Mouse (Mus musculus) urinary bladder, postnatal 36 days (tissue): ENCODE results near the gene Aamp.
"Not testable (repeated sequence)": the region's sequence is repeated elsewhere in the genome, so short reads cannot be mapped to it uniquely, and the experiment has no call there.

Source experiments
- DNase-seq, 2 experiments: peaks; one replicate each; pipeline ENCODE4 v3.0.0; 2022; ENCODE audit warnings: low spot score in 2 of 2, mixed read lengths in 1 of 2

The Aamp gene

DNA sequence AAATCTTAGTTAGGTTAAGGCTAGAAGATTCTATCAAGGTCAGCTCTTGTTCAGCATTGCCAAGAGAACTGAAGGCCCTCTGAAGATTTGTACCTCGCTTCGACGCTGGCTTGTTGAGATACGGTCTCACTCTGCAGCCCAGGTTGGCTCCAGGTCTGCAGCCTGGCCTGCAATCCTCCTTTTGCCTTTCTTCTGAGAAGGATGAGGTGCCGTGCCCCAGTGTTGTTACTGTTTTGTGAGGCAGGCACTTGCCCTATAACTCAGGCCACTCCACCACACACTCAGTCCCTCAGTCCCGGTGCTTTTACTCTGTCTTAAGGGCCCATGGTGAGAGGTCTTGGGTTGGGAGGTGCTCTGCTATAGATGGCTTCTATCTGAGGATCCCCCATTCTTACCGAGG lies 17.7 kb upstream of the Aamp start:
- no peak for DNase-seq

DNA sequence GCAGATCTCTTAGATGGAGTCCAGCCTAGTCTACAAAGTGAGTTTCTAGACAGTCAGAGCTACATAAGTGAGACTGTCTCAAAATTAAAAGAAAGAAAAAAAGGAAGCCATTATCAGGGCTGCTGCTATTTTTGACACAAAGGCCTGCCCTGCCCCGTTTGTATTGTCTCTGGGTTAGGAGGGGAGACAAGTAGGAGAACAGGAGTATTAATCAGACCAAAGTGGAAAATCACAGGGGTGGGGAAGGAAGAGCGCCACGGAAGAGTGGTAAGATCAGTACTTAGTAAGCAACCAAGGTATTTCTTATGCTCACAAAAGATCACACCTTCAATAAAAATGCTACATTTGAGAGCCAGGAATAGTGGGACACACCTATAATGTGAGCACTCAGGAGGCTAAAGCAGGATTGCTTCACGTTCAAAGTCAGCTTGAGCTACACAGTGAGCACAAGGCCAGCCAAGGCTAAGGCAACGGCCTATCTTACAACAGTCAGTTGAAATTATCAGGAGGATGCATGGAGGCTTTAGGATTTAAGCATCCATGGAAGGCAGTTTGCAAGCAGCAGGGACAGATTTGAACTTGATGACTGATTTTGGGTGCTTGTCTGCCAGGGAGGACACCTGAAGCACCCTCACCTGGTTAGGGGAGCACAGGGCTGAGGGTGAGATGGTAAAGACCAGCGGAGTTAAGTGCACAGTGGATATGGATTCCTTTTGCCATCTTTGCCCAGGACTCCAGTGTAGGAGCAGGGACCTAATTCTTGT lies 16.0 kb upstream of the Aamp start:
- no peak for DNase-seq

DNA sequence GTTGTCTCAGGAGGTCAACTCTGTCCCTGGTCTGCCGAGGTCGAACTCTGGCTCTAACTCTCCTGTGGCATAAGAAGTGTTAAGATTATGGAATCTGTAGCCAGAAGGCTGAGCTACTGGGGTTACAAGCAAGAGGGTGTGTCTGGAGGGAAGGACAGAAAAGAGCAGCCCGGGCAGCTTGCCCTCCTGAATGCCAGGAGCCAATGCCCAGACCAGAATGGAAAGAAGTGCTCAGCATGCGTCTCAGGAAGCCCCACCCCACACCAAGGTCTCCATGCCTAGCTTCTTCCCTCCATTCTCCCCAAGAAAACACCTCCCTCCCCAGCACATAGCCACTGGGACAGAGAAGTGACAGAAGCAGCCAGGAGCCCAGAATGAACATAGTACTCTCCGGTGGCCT lies 14.5 kb upstream of the Aamp start:
- DNase-seq: peak in 1 of 2 experiments; percentile 62

DNA sequence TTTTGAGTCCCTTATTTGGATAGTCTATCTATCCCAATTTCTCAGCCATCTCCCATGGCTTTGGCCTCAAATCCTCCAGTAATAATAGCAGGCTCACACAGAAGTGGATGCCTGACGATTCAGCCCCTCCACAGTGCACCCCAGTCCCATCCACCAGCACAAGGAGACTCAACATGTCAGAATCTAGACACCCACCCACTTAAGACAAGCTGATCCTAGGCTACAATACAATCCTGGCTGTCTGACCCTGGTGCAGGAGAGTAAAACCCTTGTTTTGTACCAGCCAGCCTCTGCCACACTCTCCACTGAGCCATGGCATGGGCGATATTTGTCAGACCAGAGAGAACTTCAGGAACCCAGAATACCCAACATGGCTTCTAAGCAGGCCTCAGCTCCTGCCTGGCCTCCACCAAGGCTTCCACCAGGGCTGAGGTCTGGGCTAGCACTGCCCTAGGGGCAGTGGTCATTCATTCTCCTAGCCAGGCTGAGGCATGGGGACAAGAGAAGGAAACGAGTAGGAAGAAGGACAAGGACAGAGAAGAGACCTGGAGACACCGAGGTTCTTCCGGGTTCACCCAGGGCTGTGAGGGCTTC lies 13.7 kb upstream of the Aamp start:
- DNase-seq: no peak

DNA sequence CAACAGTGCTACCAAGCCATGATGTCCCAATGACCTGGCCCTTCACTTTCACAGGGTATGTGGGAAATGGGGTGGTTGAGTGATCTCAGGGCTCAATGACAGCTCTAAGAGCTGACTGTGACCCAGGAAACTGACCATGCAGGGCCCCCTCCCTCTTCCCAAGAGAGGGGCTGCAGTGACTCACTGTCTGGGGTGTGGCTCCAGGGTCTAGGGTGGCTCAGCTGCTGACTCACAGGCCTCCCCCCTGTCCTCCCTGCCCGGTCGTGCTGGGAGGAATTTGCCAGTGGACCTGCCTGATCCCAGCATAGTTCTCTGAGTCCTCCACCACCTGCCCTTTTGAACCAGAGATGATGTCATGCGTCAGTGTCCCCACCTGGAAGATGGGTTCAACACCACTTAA lies 12.7 kb upstream of the Aamp start:
- DNase-seq: peak; percentile 71 to 81

DNA sequence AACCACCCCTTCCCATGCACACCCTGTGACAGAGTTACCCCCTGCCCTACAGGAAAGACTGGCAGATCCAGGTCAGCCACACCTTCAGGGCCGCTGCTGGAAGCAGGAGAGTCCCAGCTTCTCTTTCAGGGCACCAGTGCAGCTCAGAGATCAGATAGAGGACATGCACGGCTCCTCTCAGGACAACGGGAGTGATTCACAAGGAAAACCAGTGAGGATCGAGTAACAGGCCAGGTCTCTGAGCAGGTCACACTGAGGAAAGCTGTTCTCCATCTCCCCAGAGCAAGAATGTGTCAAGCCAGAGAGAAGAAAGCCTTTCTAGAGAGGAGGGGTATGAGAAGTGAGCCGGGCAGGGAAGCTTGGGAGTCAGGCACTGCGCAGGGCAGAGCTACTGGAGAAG lies 11.9 kb upstream of the Aamp start:
- peak in 1 of 2 experiments; percentile 46 for DNase-seq

DNA sequence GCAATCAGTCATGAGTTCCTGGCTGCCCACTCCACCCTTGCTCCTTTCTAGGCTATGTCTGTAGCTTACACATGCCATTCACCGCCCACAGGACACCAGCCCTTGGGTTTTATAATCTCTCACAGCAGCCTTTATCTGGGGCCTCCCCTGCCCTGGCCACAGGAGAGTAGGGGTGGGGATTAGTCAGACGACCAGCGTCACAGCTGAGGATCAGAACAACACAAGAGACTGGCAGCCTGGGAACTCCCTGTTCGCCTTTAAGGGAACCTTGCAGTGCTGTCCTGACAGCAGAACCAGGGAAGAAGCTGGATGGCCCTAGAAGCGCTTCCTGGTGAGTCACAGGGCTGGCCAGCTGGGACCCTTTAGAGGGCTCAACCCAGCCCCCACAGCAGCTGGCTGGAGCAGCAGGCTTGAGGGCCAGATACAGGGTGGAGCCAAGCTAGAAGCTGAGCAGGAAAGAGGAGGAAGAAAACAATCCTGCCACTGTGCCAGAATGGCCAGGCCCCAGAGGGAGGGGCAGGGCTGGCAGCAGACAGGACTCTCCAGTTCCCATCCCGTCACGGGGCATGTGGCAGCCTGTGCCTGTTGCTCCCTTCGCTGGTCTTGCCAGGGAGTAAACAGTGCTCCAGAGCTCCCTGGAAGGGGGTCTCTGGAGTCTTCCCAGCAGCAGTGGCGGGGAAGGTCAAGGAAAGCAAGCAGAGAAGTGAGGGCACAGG lies 11.1 kb upstream of the Aamp start:
- peak; percentile 92 to 96 for DNase-seq

DNA sequence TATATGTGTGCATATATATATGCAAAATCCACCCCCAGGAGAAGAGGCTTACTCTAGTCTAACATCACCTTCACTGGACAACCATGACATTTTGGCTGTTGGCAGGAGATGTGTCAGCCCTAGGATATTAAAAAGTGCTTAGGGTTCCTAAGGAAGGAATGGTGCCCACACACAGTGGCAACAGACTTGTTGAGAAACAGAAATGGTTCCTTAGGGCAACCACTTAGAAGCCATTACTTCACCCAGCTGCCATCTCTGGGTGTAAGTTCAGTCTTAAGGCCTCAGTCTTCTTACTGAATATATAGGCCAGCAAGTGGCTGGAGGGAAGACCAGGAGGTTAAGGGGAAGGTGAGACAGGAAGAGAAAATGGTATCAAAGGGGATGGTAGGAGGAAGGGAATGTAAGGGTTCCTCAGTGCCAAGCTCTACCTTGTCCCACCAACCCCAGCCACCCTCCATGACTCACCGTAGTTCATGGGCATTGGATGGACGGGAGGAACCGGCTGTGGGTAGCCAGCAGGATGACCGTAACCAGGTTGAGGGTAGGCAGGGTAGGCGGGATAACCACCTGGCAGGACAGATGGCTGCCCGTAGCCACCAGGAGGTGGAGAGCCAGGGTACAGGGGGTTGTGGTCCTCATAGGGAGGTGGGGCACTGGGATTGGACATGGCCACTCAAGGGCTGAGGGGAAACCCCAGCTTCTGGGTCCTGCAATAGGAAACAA lies 10.4 kb upstream of the Aamp start:
- DNase-seq: peak in 1 of 2 experiments; percentile 42

DNA sequence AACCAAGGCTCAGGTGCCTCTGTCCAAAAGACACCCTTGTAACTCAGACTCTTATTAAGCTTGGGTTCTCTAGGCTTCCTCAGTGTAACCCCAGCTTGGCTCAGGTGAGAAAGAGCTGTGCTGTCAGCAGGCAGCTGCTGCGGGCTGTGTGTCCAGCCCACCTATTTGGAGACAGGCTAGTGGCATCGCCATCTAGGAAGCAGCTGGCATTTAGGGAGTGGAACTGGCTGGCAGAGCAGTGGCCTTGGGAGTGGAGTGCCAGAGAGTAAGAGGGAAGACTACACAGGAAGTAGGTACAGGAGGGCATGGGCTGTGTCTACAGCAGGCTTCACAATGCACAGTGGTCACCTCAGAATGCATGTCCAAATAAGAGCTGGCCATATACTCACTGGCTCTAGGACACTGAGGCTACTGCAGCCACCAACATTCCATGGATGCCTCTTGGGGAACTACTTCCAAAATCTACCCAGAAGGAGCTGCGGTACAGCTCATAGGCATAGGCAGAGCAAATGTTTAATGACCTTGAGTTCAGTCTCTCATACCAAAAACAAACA lies 9.6 kb upstream of the Aamp start:
- no peak for DNase-seq

DNA sequence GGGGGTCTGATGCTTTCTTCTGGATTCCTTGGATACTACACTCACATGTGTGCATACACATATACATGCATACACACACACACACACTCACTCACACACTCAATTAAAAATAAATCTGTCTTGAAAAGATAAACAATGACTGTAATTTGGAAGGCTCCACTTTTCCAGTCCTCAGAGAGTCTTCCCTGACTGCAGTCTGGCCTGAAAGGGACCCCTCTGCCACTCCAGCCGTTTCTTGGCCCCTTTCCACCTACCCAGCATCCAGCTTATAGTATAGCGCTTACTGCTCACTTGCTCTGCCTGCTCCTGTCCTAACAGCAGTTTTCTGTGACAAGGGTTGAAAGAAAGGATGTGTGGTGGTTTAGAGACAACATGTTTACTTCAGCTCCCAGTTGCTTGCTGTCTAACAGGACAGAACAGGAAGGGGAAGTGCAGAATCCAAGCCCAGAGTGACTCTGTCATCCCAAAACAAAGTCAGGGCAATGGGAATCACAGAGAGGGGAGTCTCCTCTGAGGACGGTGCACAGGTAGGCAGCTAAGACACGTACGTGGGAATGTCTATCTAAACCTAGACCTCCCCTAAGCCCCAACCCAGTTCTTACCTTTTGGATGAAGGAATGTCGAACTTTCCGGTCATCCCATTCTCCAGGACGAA lies 8.9 kb upstream of the Aamp start:
- DNase-seq: no peak

DNA sequence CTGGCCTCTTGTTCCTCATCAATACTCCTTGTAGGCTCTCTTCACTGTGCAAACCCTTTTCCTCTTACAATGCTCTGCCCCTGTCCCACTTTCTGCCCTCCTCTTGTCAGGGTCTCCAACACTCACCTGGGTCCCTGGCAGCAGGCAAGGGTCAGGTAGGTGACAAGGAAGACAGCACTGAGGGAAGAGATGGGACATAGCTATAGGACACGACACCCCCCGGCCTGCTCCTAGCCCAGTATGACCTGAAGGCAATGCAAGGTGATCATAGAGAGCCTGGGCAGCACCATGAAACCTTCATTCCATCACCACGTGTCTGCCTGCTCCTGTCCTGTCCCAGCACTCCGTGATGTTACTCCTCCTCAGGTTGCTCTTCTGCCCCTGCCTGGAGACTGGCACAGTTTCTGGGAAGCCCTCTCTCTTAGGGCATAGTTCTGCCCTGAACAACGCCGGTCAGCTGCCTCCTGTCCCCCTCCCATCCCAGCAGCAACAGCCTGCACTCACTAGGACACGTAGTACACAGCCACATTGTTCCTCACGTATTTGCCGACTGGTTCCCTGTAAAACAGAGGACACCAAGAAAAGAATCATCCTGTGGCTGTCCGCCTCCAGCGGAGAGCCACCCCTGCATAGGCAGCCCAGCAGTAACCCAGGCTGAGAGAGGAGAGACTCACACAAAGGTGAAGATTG lies 7.9 kb upstream of the Aamp start:
- no peak for DNase-seq

DNA sequence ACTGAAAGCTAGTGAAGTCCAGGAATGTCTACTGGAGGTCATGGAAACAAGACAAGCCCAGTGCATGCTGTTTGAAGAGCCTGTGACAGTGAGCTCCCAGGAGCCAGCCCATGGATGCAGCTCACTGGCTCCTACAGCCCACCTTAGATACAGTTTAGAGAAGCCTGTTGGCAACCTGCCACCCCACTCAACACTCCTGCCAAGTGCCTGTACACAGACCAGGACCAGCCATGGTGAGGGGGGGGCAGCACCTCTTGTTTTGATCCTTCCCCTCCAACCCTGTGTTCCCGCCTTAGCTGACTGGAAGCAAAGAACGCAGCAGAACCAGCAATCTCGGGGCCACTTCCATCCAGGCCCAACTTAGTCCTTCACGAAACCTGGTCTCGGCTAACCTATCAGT lies 5.6 kb upstream of the Aamp start:
- DNase-seq: no peak

DNA sequence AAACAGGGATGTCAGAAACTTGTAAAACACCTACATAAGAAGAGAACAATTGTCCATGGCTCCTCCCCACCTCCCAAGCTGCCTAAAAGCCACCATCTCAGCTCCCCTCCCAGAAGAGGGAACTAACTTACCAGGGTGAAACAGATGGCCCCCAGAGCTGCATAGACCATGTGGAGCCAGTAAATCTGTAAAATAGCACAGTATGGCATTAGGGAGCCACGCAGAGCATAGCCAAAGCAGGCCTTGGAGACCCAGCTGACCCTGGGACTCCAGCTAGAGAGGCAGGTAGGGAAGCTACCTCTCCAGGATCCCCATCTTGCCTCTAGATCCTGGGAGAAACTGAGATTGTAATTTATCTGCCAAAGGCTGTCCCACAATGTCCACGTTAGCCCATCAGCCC lies 5.2 kb upstream of the Aamp start:
- no peak for DNase-seq

DNA sequence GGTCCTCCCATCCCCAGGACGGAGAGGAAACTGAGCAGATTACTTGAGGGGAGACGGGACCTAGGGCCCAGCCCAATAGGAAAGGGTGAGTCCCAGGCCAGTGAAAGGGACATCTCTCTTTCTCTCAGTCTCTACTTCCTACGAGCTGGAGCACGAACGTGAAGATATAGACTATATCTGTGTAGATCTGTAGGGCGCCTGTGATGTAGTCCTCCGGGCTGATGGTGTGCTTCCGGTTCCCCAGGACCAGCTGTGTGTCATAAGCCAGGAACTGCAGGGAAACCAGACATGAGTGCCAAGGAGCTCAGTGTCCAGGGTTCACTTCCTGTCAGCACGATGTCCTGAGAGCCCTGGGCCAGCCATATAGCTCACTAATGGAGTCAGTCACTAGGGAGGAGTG lies 4.7 kb upstream of the Aamp start:
- no peak for DNase-seq

DNA sequence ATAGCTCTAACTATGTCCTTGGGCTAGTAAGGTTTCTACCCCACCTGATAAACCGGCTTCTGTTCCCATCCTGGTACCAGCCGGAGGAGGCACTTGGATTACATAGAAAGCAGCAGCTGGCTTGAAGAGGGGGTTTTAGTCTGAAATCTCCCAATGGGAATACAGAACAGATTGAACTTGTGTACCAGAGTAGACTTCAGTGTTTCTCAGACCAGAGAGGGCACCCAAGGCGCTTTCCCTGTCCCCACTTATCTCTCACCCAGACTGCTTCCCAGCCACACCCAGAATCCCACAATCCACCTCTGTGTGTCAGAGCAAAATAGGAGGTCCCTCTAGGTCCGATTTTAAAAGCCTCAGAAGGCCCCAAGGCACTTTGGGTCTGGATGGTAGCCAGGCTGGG lies 3.8 kb upstream of the Aamp start:
- DNase-seq: no peak

DNA sequence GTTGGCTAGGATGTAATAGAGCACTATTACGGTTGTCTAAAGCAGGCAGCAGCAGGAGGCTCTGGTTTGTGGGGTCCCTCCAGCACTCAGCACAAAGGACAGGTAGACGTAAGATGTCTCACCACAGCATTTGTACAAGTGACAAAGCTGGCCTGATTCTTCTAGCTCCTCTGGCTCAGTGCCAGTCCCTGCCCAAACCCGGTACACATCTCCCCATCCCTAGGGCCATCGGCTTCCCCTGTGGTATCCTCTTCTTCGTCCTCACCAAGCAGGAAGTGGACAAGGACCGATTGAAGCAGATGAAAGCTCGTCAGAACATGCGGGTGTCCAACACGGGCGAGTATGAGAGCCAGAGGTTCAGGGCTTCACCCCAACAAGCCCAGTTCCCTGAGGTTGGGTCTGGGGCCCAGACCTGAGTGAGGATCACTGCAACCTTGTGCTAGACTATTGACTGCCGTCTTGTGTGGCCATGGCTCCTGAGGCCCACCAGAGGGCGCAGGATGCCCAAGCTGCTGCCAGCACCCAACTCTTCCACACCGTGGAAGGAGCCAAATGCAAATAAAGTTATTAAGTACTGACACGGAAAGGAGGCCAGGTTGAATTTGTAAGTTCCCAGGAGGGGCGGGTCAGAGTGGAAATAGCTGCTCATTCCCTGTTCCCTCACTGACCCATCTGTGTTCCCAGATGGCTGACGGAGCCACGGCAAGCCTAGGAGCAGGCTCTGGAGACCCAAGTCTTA lies 2.5 kb upstream of the Aamp start:
- DNase-seq: not testable (repeated sequence)

DNA sequence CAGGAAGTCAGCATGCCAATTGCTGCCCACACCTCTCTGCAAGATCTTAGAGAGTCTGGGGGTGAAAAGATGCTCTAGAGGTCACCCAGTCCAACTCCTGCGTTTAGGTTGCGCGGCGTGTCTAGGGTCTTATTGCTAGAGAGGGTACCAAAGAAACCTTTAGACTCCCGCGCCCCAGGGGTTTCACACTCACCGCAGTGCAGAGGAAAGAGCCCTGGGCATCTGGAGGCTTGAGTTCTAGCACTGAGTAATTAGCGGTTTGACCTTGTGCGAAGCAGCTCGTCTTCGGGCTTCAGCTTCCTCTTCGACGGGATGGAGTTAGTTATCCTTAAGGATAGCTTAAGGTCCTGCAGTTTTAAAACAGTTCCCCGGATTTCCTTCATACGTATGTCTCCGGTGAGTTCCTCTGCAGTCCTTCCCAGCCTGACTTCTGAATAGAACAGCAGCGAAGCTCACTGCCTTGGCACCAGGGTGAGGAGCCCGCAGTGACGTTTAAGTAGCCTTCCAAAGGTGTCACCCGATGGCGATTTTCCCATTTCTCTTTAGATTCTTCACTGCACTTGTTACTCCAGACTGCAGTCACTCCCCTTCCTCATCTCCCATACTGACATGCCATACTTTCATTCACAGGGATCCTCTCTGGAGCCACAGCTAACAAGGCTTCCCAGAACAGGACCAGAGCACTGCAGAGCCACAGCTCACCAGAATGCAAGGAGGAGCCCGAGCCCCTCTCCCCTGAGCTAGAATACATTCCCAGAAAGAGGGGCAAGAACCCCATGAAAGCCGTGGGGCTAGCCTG lies 873 bp upstream of the Aamp start:
- no peak for DNase-seq

DNA sequence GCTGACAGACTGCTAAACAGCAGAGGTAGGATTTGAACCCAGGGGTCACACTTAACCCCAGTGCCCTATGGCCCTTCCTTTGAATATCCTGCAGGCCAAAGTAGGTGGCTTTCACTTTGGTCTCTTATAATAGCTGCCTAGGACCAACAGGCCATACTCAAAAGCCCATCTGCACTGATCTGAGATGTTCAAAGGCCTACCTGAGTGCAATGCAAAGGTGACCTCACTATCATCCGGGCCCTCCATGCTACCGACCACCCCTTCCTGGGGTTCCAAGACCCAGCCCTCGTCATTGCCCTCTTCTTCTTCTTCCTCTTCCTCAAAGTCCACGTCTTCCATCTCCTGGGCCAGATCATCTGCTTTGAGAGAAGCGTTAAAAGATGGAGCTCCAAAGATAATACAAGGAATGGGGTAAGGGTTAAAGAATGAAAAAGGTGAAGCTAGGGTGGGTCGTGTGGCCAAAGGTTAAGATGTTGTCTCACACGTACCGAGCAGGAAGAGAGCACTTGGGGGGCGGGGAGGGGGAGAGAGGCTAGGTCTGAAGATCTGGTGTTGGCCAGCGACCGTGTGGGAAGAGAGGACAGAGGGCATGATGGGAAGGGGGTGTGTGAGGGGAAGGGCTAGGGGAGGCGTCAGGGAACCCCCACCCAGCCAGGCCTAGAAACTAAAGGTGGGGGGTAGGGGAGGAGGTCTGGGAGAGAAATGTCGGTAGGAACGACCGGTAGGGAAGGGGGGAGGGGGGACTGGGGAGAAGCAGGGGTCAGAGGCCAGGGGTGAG lies 663 bp downstream of the Aamp start:
- DNase-seq: peak in 1 of 2 experiments; percentile 61
